Mouse (Mus musculus): ENCODE data around the gene Mum1.

Mum1 gene

GRCm38 (mm10) chr10:80262776-80263365 is 36.6 kb downstream of the Mum1 start:
- in situ Hi-C loops (cut with MboI; ENCODE audit: unreplicated experiment in 2 of 2) = loop anchor here in 1 of 2 experiments (25.0 kb wide), 1 partner anchor 301 kb away; the partner anchor contains the start of genes Grin3b and Wdr18

GRCm38 (mm10) chr10:80264341-80265148 is 38.3 kb downstream of the Mum1 start:
- in situ Hi-C loops (cut with MboI; ENCODE audit: unreplicated experiment in 2 of 2) = loop anchor here in 1 of 2 experiments (5.0 to 25.0 kb wide), 2 partner anchors 58 to 302 kb away; partner anchors contain the start of genes 2310011J03Rik, Grin3b and Wdr18

- in situ Hi-C loops (cut with MboI; ENCODE audit: unreplicated experiment in 2 of 2) = loop anchor here in 1 of 2 experiments (5.0 to 25.0 kb wide), 2 partner anchors 57 to 303 kb away; partner anchors contain the start of genes 2310011J03Rik, Grin3b and Wdr18
These were observed 38.9 kb downstream of the Mum1 start for GRCm38 (mm10) chr10:80265149-80265486.

- in situ Hi-C loops (cut with MboI; ENCODE audit: unreplicated experiment in 2 of 2) = loop anchor here in 1 of 2 experiments (25.0 kb wide), 1 partner anchor 308 kb away; the partner anchor contains the start of genes Grin3b and Wdr18
These were observed 43.9 kb downstream of the Mum1 start for GRCm38 (mm10) chr10:80270099-80270498.

GRCm38 (mm10) chr10:80270734-80271181 is 44.5 kb downstream of the Mum1 start:
- in situ Hi-C loops (cut with MboI; ENCODE audit: unreplicated experiment in 2 of 2) = loop anchor here in 1 of 2 experiments (25.0 kb wide), 1 partner anchor 308 kb away; the partner anchor contains the start of genes Grin3b and Wdr18

GRCm38 (mm10) chr10:80271186-80271843 is 45.1 kb downstream of the Mum1 start:
- in situ Hi-C loops (cut with MboI; ENCODE audit: unreplicated experiment in 2 of 2) = loop anchor here in 1 of 2 experiments (25.0 kb wide), 1 partner anchor 309 kb away; the partner anchor contains the start of genes Grin3b and Wdr18

GRCm38 (mm10) chr10:80271870-80272585 is 45.8 kb downstream of the Mum1 start:
- in situ Hi-C loops (cut with MboI; ENCODE audit: unreplicated experiment in 2 of 2) = loop anchor here in 1 of 2 experiments (25.0 kb wide), 1 partner anchor 310 kb away; the partner anchor contains the start of genes Grin3b and Wdr18

GRCm38 (mm10) chr10:80273847-80274246 is 47.6 kb downstream of the Mum1 start:
- in situ Hi-C loops (cut with MboI; ENCODE audit: unreplicated experiment in 2 of 2) = loop anchor here in 1 of 2 experiments (25.0 kb wide), 1 partner anchor 312 kb away; the partner anchor contains the start of genes Grin3b and Wdr18

GRCm38 (mm10) chr10:80276238-80276637 is 50.0 kb downstream of the Mum1 start:
- in situ Hi-C loops (cut with MboI; ENCODE audit: unreplicated experiment in 2 of 2) = no loop called here

- in situ Hi-C loops (cut with MboI; ENCODE audit: unreplicated experiment in 2 of 2) = no loop called here
These were observed 52.2 kb downstream of the Mum1 start for GRCm38 (mm10) chr10:80278390-80278789.

- in situ Hi-C loops (cut with MboI; ENCODE audit: unreplicated experiment in 2 of 2) = no loop called here
These were observed 53.0 kb downstream of the Mum1 start for GRCm38 (mm10) chr10:80279273-80279672.

- in situ Hi-C loops (cut with MboI; ENCODE audit: unreplicated experiment in 2 of 2) = no loop called here
These were observed 55.1 kb downstream of the Mum1 start for GRCm38 (mm10) chr10:80281304-80281703.

- in situ Hi-C loops (cut with MboI; ENCODE audit: unreplicated experiment in 2 of 2) = no loop called here
These were observed 55.7 kb downstream of the Mum1 start for GRCm38 (mm10) chr10:80281921-80282371.

GRCm38 (mm10) chr10:80282481-80283441 is 56.5 kb downstream of the Mum1 start:
- in situ Hi-C loops (cut with MboI; ENCODE audit: unreplicated experiment in 2 of 2) = no loop called here

GRCm38 (mm10) chr10:80285222-80286070 is 59.2 kb downstream of the Mum1 start:
- in situ Hi-C loops (cut with MboI; ENCODE audit: unreplicated experiment in 2 of 2) = no loop called here

- in situ Hi-C loops (cut with MboI; ENCODE audit: unreplicated experiment in 2 of 2) = no loop called here
These were observed 61.9 kb downstream of the Mum1 start for GRCm38 (mm10) chr10:80288097-80288496.

GRCm38 (mm10) chr10:80288657-80289056 is 62.4 kb downstream of the Mum1 start:
- in situ Hi-C loops (cut with MboI; ENCODE audit: unreplicated experiment in 2 of 2) = no loop called here
